Mouse (Mus musculus): ENCODE measurements around the gene Ptgfrn. TPM values are rescaled to one million over a fixed set of nuclear protein-coding genes. Genes with fewer than 3 reads are reported as not detected.
A peak's percentile ranks its signal among the peaks of the same experiment; 100 is the strongest.

The Ptgfrn gene
- polyA plus RNA-seq, 1 experiment from 2014 or later, result 0.17 TPM

- ATAC-seq (ENCODE audit: low read depth), result no peak
- WGBS (ENCODE audit: insufficient replicate concordance), result 50% methylated on average over 5 of the region's 5 CpGs
- no peak overlapping the region for H3K27ac ChIP-seq (ENCODE audit: low read length)
Measured at GRCm38 (mm10) chr3:101068701-101069100, 41.4 kb downstream of the Ptgfrn start.

GRCm38 (mm10) chr3:101066175-101066574 lies 43.9 kb downstream of the Ptgfrn start:
- no peak overlapping the region for H3K4me2 ChIP-seq (ENCODE audit: low read depth, low read length)
- no peak for ATAC-seq (ENCODE audit: low read depth)
- no peaks in the 10 kb centered on the region for H3K4me1 ChIP-seq (ENCODE audit: control insufficient read depth, low read depth, low read length)
- H3K27ac ChIP-seq (ENCODE audit: low read length), result no peak overlapping the region
- no peaks in the 10 kb centered on the region for H3K36me3 ChIP-seq (ENCODE audit: control insufficient read depth, insufficient read depth)
- no peaks in the 10 kb centered on the region for H3K27me3 ChIP-seq (ENCODE audit: control insufficient read depth, insufficient read depth, low read depth, low read length)
- 72% methylated on average over 6 of the region's 6 CpGs for WGBS (ENCODE audit: insufficient replicate concordance)
- no peaks in the 10 kb centered on the region for H3K9me3 ChIP-seq (replicated peaks; ENCODE audit: control insufficient read depth, low read length)
- no peak overlapping the region for H3K9ac ChIP-seq (ENCODE audit: low read depth, low read length)
- H3K4me3 ChIP-seq (ENCODE audit: low read depth, low read length), result no peak overlapping the region

More at GRCm38 (mm10) chr3:101068701-101069100, 41.4 kb downstream of the Ptgfrn start:
- no peaks in the 10 kb centered on the region for H3K27me3 ChIP-seq (ENCODE audit: control insufficient read depth, insufficient read depth, low read depth, low read length)
- H3K9ac ChIP-seq (ENCODE audit: low read depth, low read length), result no peak overlapping the region
- H3K9me3 ChIP-seq (replicated peaks; ENCODE audit: control insufficient read depth, low read length), result no peaks in the 10 kb centered on the region
- no peaks in the 10 kb centered on the region for H3K4me1 ChIP-seq (ENCODE audit: control insufficient read depth, low read depth, low read length)
- H3K4me3 ChIP-seq (ENCODE audit: low read depth, low read length), result no peak overlapping the region
- H3K36me3 ChIP-seq (ENCODE audit: control insufficient read depth, insufficient read depth), result no peaks in the 10 kb centered on the region
- no peak overlapping the region for H3K4me2 ChIP-seq (ENCODE audit: low read depth, low read length)

GRCm38 (mm10) chr3:101061865-101062585 lies 48.1 kb downstream of the Ptgfrn start:
- Histone ChIP-seq H3K4me3 (ENCODE audit: low read depth, low read length) (no peak overlapping the region), H3K9ac (ENCODE audit: low read depth, low read length) (no peak overlapping the region), H3K4me1 (ENCODE audit: control insufficient read depth, low read depth, low read length) (peaks cover 2% of the 10 kb centered on the region; the same call in 1 of the 2 replicates), H3K4me2 (ENCODE audit: low read depth, low read length) (no peak overlapping the region), H3K27me3 (ENCODE audit: control insufficient read depth, insufficient read depth, low read depth, low read length) (no peaks in the 10 kb centered on the region), H3K36me3 (ENCODE audit: control insufficient read depth, insufficient read depth) (no peaks in the 10 kb centered on the region), H3K27ac (ENCODE audit: low read length) (no peak overlapping the region), H3K9me3 (replicated peaks; ENCODE audit: control insufficient read depth, low read length) (no peaks in the 10 kb centered on the region)
- no peak for ATAC-seq (ENCODE audit: low read depth)
- 60% methylated on average over 7 of the region's 7 CpGs for WGBS (ENCODE audit: insufficient replicate concordance)

GRCm38 (mm10) chr3:101059214-101059613 lies 50.9 kb downstream of the Ptgfrn start:
- WGBS (ENCODE audit: insufficient replicate concordance), result 26% methylated on average over 4 of the region's 4 CpGs
- Histone ChIP-seq H3K9ac (ENCODE audit: low read depth, low read length) (no peak overlapping the region), H3K27me3 (ENCODE audit: control insufficient read depth, insufficient read depth, low read depth, low read length) (no peaks in the 10 kb centered on the region), H3K4me2 (ENCODE audit: low read depth, low read length) (no peak overlapping the region), H3K36me3 (ENCODE audit: control insufficient read depth, insufficient read depth) (no peaks in the 10 kb centered on the region), H3K4me1 (ENCODE audit: control insufficient read depth, low read depth, low read length) (peaks cover 2% of the 10 kb centered on the region; the same call in 1 of the 2 replicates), H3K4me3 (ENCODE audit: low read depth, low read length) (no peak overlapping the region), H3K9me3 (replicated peaks; ENCODE audit: control insufficient read depth, low read length) (no peaks in the 10 kb centered on the region), H3K27ac (ENCODE audit: low read length) (no peak overlapping the region)
- no peak for ATAC-seq (ENCODE audit: low read depth)

- H3K4me2 ChIP-seq (ENCODE audit: low read depth, low read length), result no peak overlapping the region
- H3K36me3 ChIP-seq (ENCODE audit: control insufficient read depth, insufficient read depth), result no peaks in the 10 kb centered on the region
- H3K4me1 ChIP-seq (ENCODE audit: control insufficient read depth, low read depth, low read length), result peaks cover 2% of the 10 kb centered on the region; the same call in 1 of the 2 replicates
- no peaks in the 10 kb centered on the region for H3K9me3 ChIP-seq (replicated peaks; ENCODE audit: control insufficient read depth, low read length)
- H3K4me3 ChIP-seq (ENCODE audit: low read depth, low read length), result no peak overlapping the region
- no peak overlapping the region for H3K27ac ChIP-seq (ENCODE audit: low read length)
- no peak overlapping the region for H3K9ac ChIP-seq (ENCODE audit: low read depth, low read length)
- 32% methylated on average over 2 of the region's 2 CpGs for WGBS (ENCODE audit: insufficient replicate concordance)
- 0 out of 2 replicates have a peak, but pooled peaks have one; percentile 9 for ATAC-seq (ENCODE audit: low read depth)
- H3K27me3 ChIP-seq (ENCODE audit: control insufficient read depth, insufficient read depth, low read depth, low read length), result no peaks in the 10 kb centered on the region
Measured at GRCm38 (mm10) chr3:101058203-101058602, 51.9 kb downstream of the Ptgfrn start.

- Histone ChIP-seq H3K9me3 (replicated peaks; ENCODE audit: control insufficient read depth, low read length) (no peaks in the 10 kb centered on the region), H3K4me3 (ENCODE audit: low read depth, low read length) (no peak overlapping the region), H3K36me3 (ENCODE audit: control insufficient read depth, insufficient read depth) (no peaks in the 10 kb centered on the region), H3K9ac (ENCODE audit: low read depth, low read length) (no peak overlapping the region), H3K4me1 (ENCODE audit: control insufficient read depth, low read depth, low read length) (peaks cover 2% of the 10 kb centered on the region; the same call in 1 of the 2 replicates), H3K27me3 (ENCODE audit: control insufficient read depth, insufficient read depth, low read depth, low read length) (no peaks in the 10 kb centered on the region), H3K27ac (ENCODE audit: low read length) (no peak overlapping the region), H3K4me2 (ENCODE audit: low read depth, low read length) (no peak overlapping the region)
- 54% methylated on average over 8 of the region's 8 CpGs for WGBS (ENCODE audit: insufficient replicate concordance)
- no peak for ATAC-seq (ENCODE audit: low read depth)
Measured at GRCm38 (mm10) chr3:101055216-101055615, 54.9 kb downstream of the Ptgfrn start.

- Histone ChIP-seq H3K9me3 (replicated peaks; ENCODE audit: control insufficient read depth, low read length) (no peaks in the 10 kb centered on the region), H3K4me3 (ENCODE audit: low read depth, low read length) (no peak overlapping the region), H3K27me3 (ENCODE audit: control insufficient read depth, insufficient read depth, low read depth, low read length) (no peaks in the 10 kb centered on the region), H3K9ac (ENCODE audit: low read depth, low read length) (no peak overlapping the region), H3K4me2 (ENCODE audit: low read depth, low read length) (no peak overlapping the region), H3K4me1 (ENCODE audit: control insufficient read depth, low read depth, low read length) (no peaks in the 10 kb centered on the region), H3K36me3 (ENCODE audit: control insufficient read depth, insufficient read depth) (no peaks in the 10 kb centered on the region), H3K27ac (ENCODE audit: low read length) (no peak overlapping the region)
- 41% methylated on average over 4 of the region's 4 CpGs for WGBS (ENCODE audit: insufficient replicate concordance)
- ATAC-seq (ENCODE audit: low read depth), result no peak
Measured at GRCm38 (mm10) chr3:101051601-101052000, 58.5 kb downstream of the Ptgfrn start.

GRCm38 (mm10) chr3:101049997-101050396 lies 60.1 kb downstream of the Ptgfrn start:
- WGBS (ENCODE audit: insufficient replicate concordance), result 60% methylated on average over 9 of the region's 9 CpGs
- Histone ChIP-seq H3K9me3 (replicated peaks; ENCODE audit: control insufficient read depth, low read length) (no peaks in the 10 kb centered on the region), H3K9ac (ENCODE audit: low read depth, low read length) (no peak overlapping the region), H3K4me1 (ENCODE audit: control insufficient read depth, low read depth, low read length) (no peaks in the 10 kb centered on the region), H3K4me3 (ENCODE audit: low read depth, low read length) (no peak overlapping the region), H3K36me3 (ENCODE audit: control insufficient read depth, insufficient read depth) (no peaks in the 10 kb centered on the region), H3K27ac (ENCODE audit: low read length) (no peak overlapping the region), H3K27me3 (ENCODE audit: control insufficient read depth, insufficient read depth, low read depth, low read length) (no peaks in the 10 kb centered on the region), H3K4me2 (ENCODE audit: low read depth, low read length) (no peak overlapping the region)
- ATAC-seq (ENCODE audit: low read depth), result no peak

- H3K36me3 ChIP-seq (ENCODE audit: control insufficient read depth, insufficient read depth), result no peaks in the 10 kb centered on the region
- H3K27ac ChIP-seq (ENCODE audit: low read length), result no peak overlapping the region
- no peak overlapping the region for H3K4me3 ChIP-seq (ENCODE audit: low read depth, low read length)
- no peaks in the 10 kb centered on the region for H3K4me1 ChIP-seq (ENCODE audit: control insufficient read depth, low read depth, low read length)
- no peak for ATAC-seq (ENCODE audit: low read depth)
- no peak overlapping the region for H3K9ac ChIP-seq (ENCODE audit: low read depth, low read length)
- H3K9me3 ChIP-seq (replicated peaks; ENCODE audit: control insufficient read depth, low read length), result no peaks in the 10 kb centered on the region
- H3K27me3 ChIP-seq (ENCODE audit: control insufficient read depth, insufficient read depth, low read depth, low read length), result no peaks in the 10 kb centered on the region
- WGBS (ENCODE audit: insufficient replicate concordance), result 54% methylated on average over 2 of the region's 2 CpGs
- H3K4me2 ChIP-seq (ENCODE audit: low read depth, low read length), result no peak overlapping the region
Measured at GRCm38 (mm10) chr3:101048781-101049180, 61.3 kb downstream of the Ptgfrn start.

All from liver, embryonic 16.5 days (tissue).